Mouse (Mus musculus) CD4-positive, CD25-positive, alpha-beta regulatory T cell, adult 2 months (primary cell): ENCODE measurements at regions not wholly inside any gene's neighbourhood (a gene's known extent, or its start where the extent isn't known, plus 50 kb on each side); places are given as distances from the start of the nearest gene placed in this dataset.
"Not testable (repeated sequence)": the region's sequence is repeated elsewhere in the genome, so short reads cannot be mapped to it uniquely, and the experiment has no call there.

Source experiments
- DNase-seq: peaks from one replicate; pipeline ENCODE4 v3.0.0-alpha.2; 2012; ENCODE audit warnings: low read depth, low spot score

DNA sequence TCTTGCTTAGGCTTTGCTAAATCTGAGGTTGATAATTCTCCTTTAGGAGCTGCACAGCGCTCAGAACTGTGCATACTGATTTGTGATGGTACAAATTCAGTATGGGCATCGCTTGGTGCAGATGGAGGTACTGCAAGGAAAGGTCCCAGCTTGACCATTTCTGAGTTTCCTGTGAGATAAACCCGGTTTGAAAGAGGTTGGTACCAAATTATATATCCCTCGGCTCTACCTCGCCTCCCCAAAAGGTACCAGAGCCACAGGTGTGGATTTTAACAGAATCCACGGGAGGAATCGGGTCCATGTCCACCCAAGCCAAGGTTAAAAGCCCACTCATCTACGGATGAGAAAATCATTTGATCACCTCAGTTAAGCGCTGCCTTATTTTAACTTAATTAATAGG, 172.5 kb upstream of the Zfp808 start:
- not testable (repeated sequence) for DNase-seq

DNA sequence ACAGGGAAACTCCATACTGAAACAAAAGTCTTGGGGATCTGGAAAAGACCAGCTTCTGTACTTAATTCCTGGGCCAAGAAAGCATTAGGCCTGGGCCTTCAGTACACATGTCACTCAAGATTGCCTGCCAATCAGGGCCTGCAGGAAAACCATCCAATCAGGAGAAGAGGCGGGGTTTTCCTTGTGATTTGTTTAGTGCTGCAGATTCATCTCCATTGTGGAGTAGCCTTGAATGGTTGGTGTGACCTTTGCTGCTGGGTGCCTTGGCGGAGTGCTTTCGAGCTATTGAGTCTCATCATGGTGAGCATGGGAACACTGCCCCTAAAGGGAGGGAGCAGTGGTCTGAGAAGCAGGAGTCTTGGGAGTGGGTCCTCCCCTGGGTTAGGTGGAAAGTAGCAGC, 150.8 kb upstream of the Zfp808 start:
- not testable (repeated sequence) for DNase-seq

DNA sequence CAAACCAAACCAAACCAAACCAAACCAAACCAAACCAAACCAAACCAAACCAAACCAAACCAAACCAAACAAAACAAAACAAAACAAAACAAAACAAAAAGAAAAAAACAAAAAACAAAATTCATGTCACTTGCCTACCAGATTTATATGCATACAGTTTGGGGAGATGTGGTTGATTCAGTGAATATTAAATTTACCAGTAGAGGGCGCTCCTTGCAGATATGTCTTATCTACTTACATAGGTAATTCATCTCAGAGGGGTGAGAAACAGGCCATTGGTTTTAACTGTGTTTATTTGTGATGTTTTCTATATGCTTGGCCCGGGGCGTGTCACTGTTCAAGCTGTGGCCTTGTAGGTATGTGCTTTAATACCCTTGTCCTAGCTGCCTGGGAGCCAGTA, 133.2 kb upstream of the Zfp808 start:
- peak; percentile 37 for DNase-seq

DNA sequence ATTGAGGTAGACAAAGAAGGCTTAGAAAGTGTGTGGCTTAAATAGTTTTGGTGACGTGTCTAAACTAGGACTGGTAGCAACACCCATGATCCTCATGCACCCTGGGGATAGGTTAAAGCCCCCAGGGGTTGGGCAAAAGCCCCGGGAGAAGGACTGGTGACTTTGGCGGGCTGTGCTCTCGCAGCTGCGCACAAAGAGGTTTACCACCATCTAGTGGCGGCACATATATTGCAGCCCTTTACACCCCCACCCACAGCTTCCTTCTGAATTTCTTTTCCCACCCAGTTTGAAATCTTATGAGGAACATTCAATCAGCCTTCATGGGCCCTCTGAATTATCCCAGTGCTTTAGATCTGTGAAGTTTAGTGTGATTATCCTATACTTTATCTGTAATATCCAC, 130.9 kb upstream of the Zfp808 start:
- peak; percentile 6 for DNase-seq

DNA sequence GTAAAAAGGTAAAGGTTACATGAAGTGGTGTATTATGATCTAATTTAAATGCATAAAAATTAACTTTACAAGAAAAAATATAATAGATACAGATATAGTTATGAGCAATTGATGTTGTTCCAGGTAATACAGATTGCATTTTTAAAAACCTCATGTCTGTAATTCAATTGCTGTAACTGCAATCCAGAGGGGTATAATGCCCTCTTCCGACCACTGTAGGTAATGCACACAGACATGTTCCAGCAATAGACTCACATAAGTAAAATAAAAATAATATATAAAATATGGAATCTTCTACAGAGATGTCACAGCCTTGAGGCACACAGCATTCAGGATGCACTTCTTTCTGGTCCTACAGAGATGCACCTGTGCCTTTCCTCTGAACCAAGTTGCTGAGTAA, 122.4 kb upstream of the Zfp808 start:
- not testable (repeated sequence) for DNase-seq

DNA sequence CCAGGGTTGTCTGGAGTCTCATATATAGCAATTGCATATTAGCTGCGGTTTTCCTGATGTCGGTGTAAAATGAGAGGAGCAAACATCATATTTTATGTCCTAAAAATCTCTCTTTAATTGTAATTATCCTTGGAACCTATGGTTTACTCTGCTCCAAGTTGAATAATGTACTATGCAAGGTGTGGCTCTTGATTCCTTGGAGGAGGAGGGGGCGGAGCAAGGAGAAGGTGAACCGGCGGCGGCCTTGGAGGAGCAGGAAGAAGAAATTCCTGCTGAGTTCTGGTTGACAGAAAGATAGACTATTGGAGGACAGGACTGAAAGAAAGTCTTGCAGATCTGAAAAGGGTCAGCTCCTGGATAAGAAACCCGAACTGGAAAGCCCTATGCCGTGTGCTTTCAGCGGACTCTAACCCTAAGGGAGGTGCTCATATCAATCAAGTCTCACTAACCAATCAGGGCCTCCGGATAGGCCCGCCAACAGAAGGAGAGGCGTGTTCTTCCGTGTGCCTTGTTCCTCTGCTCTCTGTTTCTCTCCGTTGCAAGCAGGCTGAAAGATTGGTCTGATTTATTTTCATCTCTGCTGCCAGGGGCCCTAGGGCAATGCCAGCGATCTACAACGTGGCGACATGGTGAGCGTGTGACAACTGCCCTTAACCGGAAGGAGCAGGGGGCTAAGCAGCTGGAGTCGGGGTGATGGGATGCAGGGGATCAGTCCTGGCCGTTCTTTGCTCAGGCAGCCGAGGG, 114.1 kb upstream of the Zfp808 start:
- peak; percentile 66 for DNase-seq

DNA sequence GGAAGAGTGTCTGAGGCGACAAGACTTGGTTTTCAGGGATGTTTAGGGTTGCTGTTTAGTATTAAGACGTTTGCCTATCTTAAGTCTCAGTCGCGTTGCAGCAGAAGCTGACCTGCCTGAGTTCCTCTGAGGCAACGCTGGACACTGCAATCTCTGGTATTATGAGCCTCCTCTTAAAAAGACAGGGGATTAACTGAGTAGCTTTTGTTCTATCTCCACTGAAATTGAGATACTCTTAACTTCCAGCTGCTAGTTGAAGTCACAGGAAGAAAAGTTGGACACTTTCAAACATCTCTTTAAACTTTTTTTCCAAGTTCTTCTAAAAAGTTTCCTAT, 113.6 kb upstream of the Zfp808 start:
- DNase-seq: not testable (repeated sequence)

DNA sequence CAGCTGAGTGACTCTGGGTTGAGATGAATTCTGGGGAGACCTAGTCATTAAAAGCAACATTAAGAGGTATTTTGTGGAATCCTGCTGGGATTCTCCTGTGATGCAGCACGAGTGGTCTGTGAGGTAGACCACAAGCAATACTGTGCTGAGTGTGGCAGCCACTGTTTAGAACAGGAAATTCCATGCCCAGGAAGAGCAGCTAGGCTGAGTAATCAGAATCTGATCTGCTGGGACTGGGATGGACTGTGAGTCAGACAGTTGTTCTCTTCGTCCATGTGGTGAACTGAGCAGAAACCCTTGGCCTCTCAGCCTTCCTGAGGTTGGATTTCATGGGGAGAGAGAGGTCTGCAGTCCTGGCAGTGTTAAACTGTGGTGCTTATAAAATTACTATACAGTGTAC, 92.0 kb upstream of the Zfp808 start:
- DNase-seq: not testable (repeated sequence)

DNA sequence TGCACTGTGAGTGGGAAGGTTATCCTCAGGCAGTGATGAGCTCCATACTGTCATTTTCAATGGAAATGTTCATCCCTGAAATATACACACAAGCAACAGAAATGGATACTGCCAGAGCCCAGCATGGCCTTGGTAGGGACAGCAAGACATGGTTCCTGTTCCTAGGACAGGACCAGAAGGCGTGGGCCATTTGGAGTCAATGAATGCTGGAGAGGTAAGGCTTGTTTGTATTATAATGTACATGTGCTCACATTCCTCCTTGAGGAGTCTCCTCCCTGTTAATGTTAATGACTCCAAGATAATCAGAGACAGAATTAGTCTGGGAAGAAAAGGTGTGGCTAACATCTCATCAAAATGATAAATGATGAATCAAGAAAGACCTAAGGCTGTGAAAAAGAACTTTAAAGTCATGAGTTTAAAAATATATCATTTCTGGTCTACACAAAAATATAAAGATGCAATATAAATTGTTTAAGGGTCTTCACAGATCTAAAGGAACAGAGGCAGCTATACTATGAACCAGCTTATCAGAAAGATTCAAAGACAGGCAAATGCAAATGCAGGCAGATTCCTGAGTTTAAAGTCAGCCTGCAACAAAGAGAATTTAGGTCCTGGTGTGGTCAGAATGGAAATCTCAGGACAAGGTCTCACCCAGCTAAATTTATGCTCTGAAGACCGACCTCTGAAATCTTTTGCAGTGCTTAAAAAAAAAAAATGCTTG, 51.6 kb upstream of the Zfp808 start:
- not testable (repeated sequence) for DNase-seq

DNA sequence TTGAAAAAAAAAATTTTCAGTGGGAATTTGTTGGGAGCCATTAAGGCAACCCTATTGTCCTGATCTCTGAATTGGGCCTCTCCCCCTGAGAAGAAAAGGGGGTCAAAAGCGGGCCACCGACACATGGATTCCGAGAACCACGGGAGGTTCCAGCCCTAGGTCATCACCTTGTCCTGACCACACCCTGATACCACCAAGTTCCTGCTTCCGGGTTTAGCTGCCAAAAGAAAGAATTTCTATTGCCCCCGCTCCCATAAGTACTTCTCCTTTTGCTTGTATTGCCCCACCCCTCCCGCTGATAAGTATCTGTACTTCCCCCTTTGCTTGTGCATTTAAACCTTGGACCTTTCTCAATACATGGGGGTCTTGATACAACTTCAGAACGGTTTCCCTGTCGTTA, 50.8 kb upstream of the Zfp808 start:
- DNase-seq: not testable (repeated sequence)
